27 mouse cellular contexts compared by ENCODE assay signal in genomic region chr5:118188356-118188755, GRCm38 (mm10). TPM values are rescaled to one million over a fixed set of nuclear protein-coding genes. Genes with fewer than 3 reads are reported as not detected.
"Had no signal": no experiment of that assay in that cellular context is flagged by ENCODE, and none has a peak within 500 bp of the region (broad histone marks: within the 10 kb centered on the region; RNA-seq: fewer than 3 reads in every experiment).

No protein-coding gene starts in this region.

- H3K27ac ChIP-seq: kidney, postnatal 0 days; layer of hippocampus, adult 2 months; left cerebral cortex, adult 2 months; limb, embryonic 13.5 days; liver, embryonic 12.5 days; liver, embryonic 15.5 days; lung, embryonic 15.5 days; midbrain, embryonic 12.5 days; midbrain, embryonic 15.5 days; neural tube, embryonic 12.5 days; neural tube, embryonic 15.5 days; stomach, embryonic 15.5 days had no signal

- H3K4me2 ChIP-seq: limb, embryonic 13.5 days; liver, embryonic 12.5 days; liver, embryonic 15.5 days; lung, embryonic 15.5 days; midbrain, embryonic 12.5 days; midbrain, embryonic 15.5 days; neural tube, embryonic 12.5 days; neural tube, embryonic 15.5 days; stomach, embryonic 15.5 days had no signal

- H3K4me1 ChIP-seq: liver, embryonic 12.5 days; liver, embryonic 15.5 days; lung, embryonic 15.5 days; stomach, embryonic 15.5 days had no signal

- H3K27me3 ChIP-seq: midbrain, embryonic 15.5 days; neural tube, embryonic 12.5 days; neural tube, embryonic 15.5 days had no signal

- H3K9ac ChIP-seq: limb, embryonic 13.5 days; liver, embryonic 12.5 days; liver, embryonic 15.5 days; lung, embryonic 15.5 days; midbrain, embryonic 12.5 days; midbrain, embryonic 15.5 days; neural tube, embryonic 12.5 days; neural tube, embryonic 15.5 days; stomach, embryonic 15.5 days had no signal

- DNase-seq: kidney, adult 2 months; kidney, postnatal 25 days; layer of hippocampus, adult 9-11 months; layer of hippocampus, postnatal 36 days; liver; lung, adult 18-20 months; lung, postnatal 10 days; lung, postnatal 4 days; right cerebral cortex, adult 18-20 months; right cerebral cortex, postnatal 14 days; spleen, adult 18-20 months; thymus, postnatal 25 days had no signal

- ATAC-seq: liver, embryonic 12.5 days; midbrain, embryonic 15.5 days had no signal

- H3K36me3 ChIP-seq: limb, embryonic 13.5 days; liver, embryonic 12.5 days; liver, embryonic 15.5 days; lung, embryonic 15.5 days; midbrain, embryonic 12.5 days; midbrain, embryonic 15.5 days; neural tube, embryonic 12.5 days; neural tube, embryonic 15.5 days; stomach, embryonic 15.5 days had no signal

- H3K4me3 ChIP-seq: layer of hippocampus, adult 2 months; left cerebral cortex, adult 2 months; limb, embryonic 13.5 days; liver, embryonic 12.5 days; liver, embryonic 15.5 days; lung, embryonic 15.5 days; midbrain, embryonic 12.5 days; midbrain, embryonic 15.5 days; neural tube, embryonic 12.5 days; neural tube, embryonic 15.5 days; stomach, embryonic 15.5 days had no signal

- H3K9me3 ChIP-seq: limb, embryonic 13.5 days; liver, embryonic 12.5 days; liver, embryonic 15.5 days; lung, embryonic 15.5 days; midbrain, embryonic 12.5 days; midbrain, embryonic 15.5 days; neural tube, embryonic 12.5 days; neural tube, embryonic 15.5 days; stomach, embryonic 15.5 days had no signal

RNA-seq across cellular contexts. Expression of gene Hrk, which starts 23.9 kb away (rescaled TPM):
- total RNA-seq: megakaryocyte progenitor cell, adult 5-6 weeks; megakaryocyte-erythroid progenitor cell, adult 5-6 weeks had no signal
- polyA plus RNA-seq: large intestine, adult 2 months; liver, embryonic 15.5 days had no signal

RNA-seq across cellular contexts. Expression of gene Rnft2, which starts 56.6 kb away (rescaled TPM):
- total RNA-seq: megakaryocyte-erythroid progenitor cell, adult 5-6 weeks had no signal
